Mouse (Mus musculus) lung, embryonic 16.5 days (tissue): ENCODE results near the gene L2hgdh. TPM values are rescaled to one million over a fixed set of nuclear protein-coding genes. Genes with fewer than 3 reads are reported as not detected.

Source experiments
- ATAC-seq: fragments of 200-750 bp; cut with Nextera tagmentation; 2 replicates; pipeline ENCODE4 v1.8.0; 2017; ENCODE audit warnings: low read depth, mild to moderate bottlenecking, moderate library complexity
- H3K27ac ChIP-seq: fragments of 300-500 bp; sonication (generic); 2 replicates; pipeline ENCODE4 v1.5.1; 2014; ENCODE audit warnings: mild to moderate bottlenecking, control low read depth, low read length
- H3K27me3 ChIP-seq: fragments of 300-500 bp; sonication (generic); 2 replicates; pipeline ENCODE4 v1.6.1; 2014; ENCODE audit warnings: low read depth, low read length, mixed read lengths; ENCODE audit not compliant: control insufficient read depth, insufficient read depth
- H3K36me3 ChIP-seq: fragments of 300-500 bp; sonication (generic); 2 replicates; pipeline ENCODE4 v1.6.1; 2014; ENCODE audit warnings: low read length; ENCODE audit not compliant: control insufficient read depth, insufficient read depth
- H3K4me1 ChIP-seq: fragments of 300-500 bp; sonication (generic); replicated peaks from 2 replicates; pipeline ENCODE4 v1.6.1; 2014; ENCODE audit warnings: low read length, mixed read lengths; ENCODE audit not compliant: control insufficient read depth, insufficient read depth
- H3K4me2 ChIP-seq: fragments of 300-500 bp; sonication (generic); 2 replicates; pipeline ENCODE4 v1.6.1; 2014; ENCODE audit warnings: low read depth, low read length, control low read depth
- H3K4me3 ChIP-seq: fragments of 300-500 bp; sonication (generic); 2 replicates; pipeline ENCODE4 v1.5.1; 2014; ENCODE audit warnings: mild to moderate bottlenecking, low read length, control low read depth
- H3K9ac ChIP-seq: fragments of 300-500 bp; sonication (generic); 2 replicates; pipeline ENCODE4 v1.6.1; 2014; ENCODE audit warnings: low read length, control low read depth
- H3K9me3 ChIP-seq: fragments of 300-500 bp; sonication (generic); 2 replicates; pipeline ENCODE4 v1.6.1; 2016; ENCODE audit warnings: low read length; ENCODE audit not compliant: control insufficient read depth
- WGBS: fragments of 180-500 bp; shearing (Covaris S2); extraction: QIAGEN DNeasy Blood & Tissue Kit; methylation state at CpG from one replicate; pipeline ENCODE4 v1.1.7; 2014; 5-methylcytosine and 5-hydroxymethylcytosine counted together
- polyA plus RNA-seq: library from polyadenylated mRNA; unstranded; fragments of >200 nt; fragmentation: Nextera tagmentation; extraction: Ambion mirVana; gene quantifications from 2 replicates; pipeline ENCODE4 v1.2.1, GENCODE M21; 2015

The L2hgdh gene
- polyA plus RNA-seq, 1 experiment from 2014 or later = 14.3 TPM

DNA sequence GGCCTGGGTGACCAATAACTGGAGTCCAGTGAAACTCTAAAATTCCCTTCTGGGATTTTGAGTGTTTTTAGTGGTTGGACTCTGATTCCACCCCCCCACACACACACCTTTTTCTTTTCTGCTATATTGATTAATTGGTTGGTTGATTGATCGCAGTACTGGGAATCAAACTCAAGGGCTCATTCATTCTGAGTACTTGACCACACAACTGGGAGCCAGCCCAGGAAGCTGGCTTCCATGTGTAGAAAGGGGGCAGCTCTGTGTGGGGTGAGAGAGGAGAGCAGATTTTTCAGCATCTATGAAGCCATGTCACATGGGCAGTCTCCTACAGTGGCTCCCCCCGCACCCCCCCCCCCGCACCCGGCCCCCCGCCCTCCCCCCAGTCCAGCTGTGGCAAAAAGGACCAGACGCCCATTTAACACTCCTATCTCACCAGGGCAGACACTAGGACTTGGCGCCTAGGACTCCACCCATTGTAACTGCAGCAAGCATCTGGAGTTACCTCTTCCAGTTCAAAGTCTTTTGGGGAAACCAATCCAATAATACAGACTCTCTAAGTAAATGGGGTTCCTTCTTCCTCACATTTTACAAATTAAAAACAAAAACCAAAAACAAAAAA, 34.7 kb upstream of the L2hgdh start:
- ATAC-seq = no peak

DNA sequence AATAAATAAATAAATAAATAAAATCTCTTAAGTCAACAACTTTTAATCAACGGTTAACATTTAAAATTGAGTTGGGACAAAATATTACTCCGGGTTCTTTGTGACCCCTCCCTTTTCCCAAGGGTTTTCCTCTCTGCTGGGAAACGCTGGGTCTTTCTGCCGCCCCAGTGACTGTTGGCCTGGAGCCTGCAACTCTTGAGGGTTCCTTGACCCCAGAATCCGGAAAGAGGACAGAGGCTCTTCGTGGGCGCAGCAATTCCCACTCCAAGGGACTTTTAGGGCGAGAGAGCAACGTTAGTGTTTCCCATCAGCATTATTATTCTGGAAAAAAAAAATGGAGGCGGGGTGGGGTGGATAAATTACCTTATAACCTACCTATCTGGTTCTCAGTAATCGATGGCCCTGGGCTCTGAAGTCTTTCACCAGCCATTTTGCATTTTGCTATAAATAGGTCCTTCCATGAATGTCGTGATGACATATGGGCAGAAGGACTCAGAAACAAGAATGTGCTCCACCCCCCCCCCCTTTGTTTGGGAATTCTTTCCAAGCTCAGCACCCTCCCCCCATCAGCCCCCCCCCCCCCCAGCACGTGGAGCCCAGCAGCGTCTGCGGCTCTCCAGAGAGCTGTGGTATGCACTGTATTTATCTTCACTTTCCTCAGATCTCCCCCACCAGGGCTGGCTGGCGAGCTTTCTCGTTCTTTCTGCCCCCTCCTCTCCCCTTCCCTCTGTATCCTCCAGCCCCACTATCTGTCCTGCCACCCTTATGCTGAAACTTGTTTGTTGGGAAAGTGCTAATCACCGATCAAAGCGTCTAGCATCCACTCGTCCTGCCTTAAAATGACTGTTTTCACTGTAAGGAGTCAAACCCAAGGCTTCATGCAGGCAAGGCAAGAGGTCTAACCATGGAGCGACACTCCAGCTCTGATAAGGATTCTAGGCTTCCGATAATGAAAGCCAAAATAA, 33.8 kb upstream of the L2hgdh start:
- H3K9me3 ChIP-seq = no peaks in the 10 kb centered on the region
- peak overlapping the region; percentile 44 for H3K4me3 ChIP-seq
- peaks cover 35% of the 10 kb centered on the region for H3K4me1 ChIP-seq
- peak overlapping the region; percentile 88 for H3K4me2 ChIP-seq
- peak; percentile 81 for ATAC-seq
- H3K9ac ChIP-seq = peak overlapping the region; percentile 60
- WGBS = under 1% methylated on average over 21 of the region's 22 CpGs
- H3K27ac ChIP-seq = peak overlapping the region; percentile 97
- no peaks in the 10 kb centered on the region for H3K27me3 ChIP-seq
- no peaks in the 10 kb centered on the region for H3K36me3 ChIP-seq

More for the DNA sequence above, 34.7 kb upstream of the L2hgdh start:
- Histone ChIP-seq H3K9ac (peak overlapping the region; percentile 36; the same call in 1 of the 2 replicates), H3K9me3 (no peaks in the 10 kb centered on the region), H3K4me3 (peak overlapping the region; percentile 44; the same call in 1 of the 2 replicates), H3K27ac (peak overlapping the region; percentile 97), H3K4me2 (peak overlapping the region; percentile 88), H3K4me1 (peaks cover 35% of the 10 kb centered on the region), H3K27me3 (no peaks in the 10 kb centered on the region), H3K36me3 (no peaks in the 10 kb centered on the region)
- 21% methylated on average over 7 of the region's 7 CpGs for WGBS

DNA sequence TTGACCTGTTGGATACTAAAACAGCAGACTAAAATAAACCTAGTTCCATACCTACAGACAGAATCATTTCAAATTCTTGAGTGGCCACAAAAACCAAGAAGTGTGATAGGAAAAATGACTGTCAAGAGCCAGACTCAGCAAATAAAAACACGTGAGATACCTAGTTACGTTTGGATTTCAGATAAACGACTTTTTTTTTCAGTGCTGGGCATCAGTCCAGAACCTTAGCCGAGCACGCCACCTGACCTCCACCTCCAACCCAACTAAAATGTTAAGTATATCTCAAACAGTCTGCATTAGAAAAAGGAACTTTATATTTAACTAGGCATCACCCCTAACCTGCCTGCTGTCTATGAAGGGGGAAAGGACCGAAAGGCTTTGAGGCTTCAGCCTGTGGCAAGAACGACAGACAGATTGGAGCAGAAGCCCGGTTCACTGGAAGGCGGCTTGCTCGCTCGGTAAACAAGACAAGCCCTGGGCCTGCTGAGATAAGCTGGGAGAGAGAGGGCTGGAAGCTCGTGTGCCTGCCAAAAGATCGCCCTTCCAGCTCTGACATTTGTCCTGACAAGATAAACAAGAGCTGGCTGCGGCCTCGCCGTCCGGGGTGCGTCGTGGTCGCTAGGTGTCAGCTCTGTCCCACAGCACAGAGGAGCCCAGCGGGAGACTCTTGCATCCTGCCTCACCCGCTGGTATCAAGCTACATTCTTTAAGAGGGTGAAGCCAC, 32.9 kb upstream of the L2hgdh start:
- WGBS = 2% methylated on average over 22 of the region's 22 CpGs
- H3K4me1 ChIP-seq = peaks cover 35% of the 10 kb centered on the region

DNA sequence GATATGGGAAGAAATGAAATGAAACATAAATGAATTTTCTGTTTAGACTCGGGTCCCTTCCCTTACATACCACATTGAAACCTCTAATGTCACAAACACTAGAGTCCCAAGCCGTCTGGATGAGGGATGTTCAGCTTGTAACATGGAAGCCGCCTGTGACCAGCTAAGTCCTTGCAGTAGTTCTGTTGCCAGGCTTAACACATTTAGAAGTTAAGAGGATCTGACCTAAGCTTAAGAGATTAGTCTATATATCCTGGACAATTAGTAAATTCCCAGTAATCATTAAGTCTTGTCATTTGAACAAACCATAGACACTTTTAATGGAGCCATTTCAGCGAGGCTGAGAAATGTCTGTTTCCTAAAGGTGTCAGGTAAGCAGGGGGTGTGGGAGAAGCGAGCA, 31.3 kb upstream of the L2hgdh start:
- H3K27ac ChIP-seq = no peak overlapping the region; the same call in 1 of the 2 replicates
- no peaks in the 10 kb centered on the region for H3K36me3 ChIP-seq
- H3K4me1 ChIP-seq = peaks cover 35% of the 10 kb centered on the region
- WGBS = 66% methylated on average over 5 of the region's 5 CpGs
- H3K4me3 ChIP-seq = no peak overlapping the region
- H3K9ac ChIP-seq = no peak overlapping the region
- no peak for ATAC-seq
- H3K9me3 ChIP-seq = no peaks in the 10 kb centered on the region
- H3K27me3 ChIP-seq = no peaks in the 10 kb centered on the region
- 0 out of 2 replicates have a peak overlapping the region, but pooled peaks have one; percentile 5 for H3K4me2 ChIP-seq

More for the DNA sequence above, 32.9 kb upstream of the L2hgdh start:
- Histone ChIP-seq H3K4me3 (peak overlapping the region; percentile 44), H3K4me2 (peak overlapping the region; percentile 88), H3K36me3 (no peaks in the 10 kb centered on the region), H3K27ac (peak overlapping the region; percentile 97), H3K27me3 (no peaks in the 10 kb centered on the region), H3K9me3 (no peaks in the 10 kb centered on the region), H3K9ac (peak overlapping the region; percentile 65)
- peak; percentile 92 for ATAC-seq

DNA sequence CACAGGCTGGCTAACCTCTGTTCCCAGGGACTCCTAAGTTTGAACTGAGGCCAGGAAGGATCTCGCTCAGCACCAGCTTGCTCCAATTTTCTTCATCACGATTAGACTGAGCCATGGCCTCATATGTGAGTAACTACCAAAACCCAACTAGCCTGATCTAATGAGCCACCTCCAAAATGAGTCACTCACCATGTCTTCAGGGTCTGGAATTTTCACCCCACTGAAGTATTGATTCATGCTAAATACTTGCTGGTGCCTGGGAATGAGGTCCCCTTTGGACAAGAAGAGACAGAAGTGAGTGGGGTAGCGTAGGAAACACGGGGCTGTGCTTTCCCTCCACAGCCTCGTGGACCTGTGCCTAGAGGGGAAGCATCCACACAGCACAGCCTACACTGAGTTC, 29.3 kb upstream of the L2hgdh start:
- Histone ChIP-seq H3K4me3 (no peak overlapping the region), H3K4me2 (no peak overlapping the region), H3K36me3 (no peaks in the 10 kb centered on the region), H3K9me3 (no peaks in the 10 kb centered on the region), H3K27ac (no peak overlapping the region), H3K27me3 (no peaks in the 10 kb centered on the region), H3K4me1 (peaks cover 23% of the 10 kb centered on the region), H3K9ac (no peak overlapping the region)
- no peak for ATAC-seq
- WGBS = 63% methylated on average over 5 of the region's 5 CpGs

DNA sequence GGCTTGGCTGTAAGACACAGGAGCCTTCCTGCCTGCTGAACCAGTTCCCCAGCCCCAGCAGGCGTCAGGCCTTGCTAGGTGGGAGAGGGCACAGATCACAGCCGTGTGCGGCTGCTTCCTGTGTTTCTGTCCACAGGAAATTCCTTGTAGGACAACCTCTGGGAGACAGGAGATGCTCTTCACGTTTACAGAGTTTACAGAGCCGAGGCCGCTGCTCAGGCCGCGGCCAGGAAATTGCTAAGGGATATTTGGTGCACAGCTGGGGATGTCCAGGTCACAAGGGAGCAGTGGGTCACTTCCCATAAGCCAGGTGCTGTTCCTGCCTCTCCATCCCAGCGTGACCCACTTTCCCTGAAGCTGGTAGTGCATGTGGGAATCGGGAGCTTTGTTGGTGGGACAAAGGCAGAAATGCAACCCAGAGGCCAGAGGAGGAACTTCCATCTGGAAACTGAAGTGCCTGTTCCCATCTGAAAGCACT, 27.2 kb upstream of the L2hgdh start:
- Histone ChIP-seq H3K4me3 (no peak overlapping the region), H3K36me3 (no peaks in the 10 kb centered on the region), H3K4me1 (peaks cover 7% of the 10 kb centered on the region; the same call in 1 of the 2 replicates), H3K27ac (peak overlapping the region; percentile 74; the same call in 1 of the 2 replicates), H3K9me3 (no peaks in the 10 kb centered on the region), H3K4me2 (no peak overlapping the region), H3K27me3 (no peaks in the 10 kb centered on the region), H3K9ac (no peak overlapping the region)
- WGBS = 23% methylated on average over 10 of the region's 10 CpGs
- peak; percentile 85 for ATAC-seq

DNA sequence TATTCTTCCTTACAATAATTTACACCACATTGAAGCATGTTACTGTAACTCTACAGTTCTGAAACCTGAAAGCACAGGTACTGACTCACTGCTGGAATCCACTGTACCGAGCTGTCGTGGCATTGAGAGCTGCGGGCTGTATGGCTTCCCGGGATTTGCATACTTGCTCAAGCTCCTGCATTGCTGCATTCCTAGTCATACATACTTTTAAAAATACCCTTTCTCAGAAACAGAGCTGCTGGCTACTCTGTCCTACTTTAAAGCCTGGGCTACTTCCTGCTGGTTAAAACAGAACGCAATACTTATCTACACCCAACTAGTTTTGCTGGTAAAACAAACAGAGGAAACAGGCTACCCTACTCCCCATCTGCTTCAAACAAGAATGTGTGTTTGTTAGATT, 19.5 kb upstream of the L2hgdh start:
- Histone ChIP-seq H3K9ac (no peak overlapping the region), H3K4me1 (0 out of 2 replicates have a peak, but pooled peaks cover 3% of the 10 kb centered on the region), H3K27ac (peak overlapping the region; percentile 39; the same call in 1 of the 2 replicates), H3K36me3 (no peaks in the 10 kb centered on the region), H3K4me3 (no peak overlapping the region), H3K4me2 (no peak overlapping the region), H3K9me3 (no peaks in the 10 kb centered on the region), H3K27me3 (no peaks in the 10 kb centered on the region)
- no peak for ATAC-seq
- WGBS = 58% methylated on average over 5 of the region's 5 CpGs

DNA sequence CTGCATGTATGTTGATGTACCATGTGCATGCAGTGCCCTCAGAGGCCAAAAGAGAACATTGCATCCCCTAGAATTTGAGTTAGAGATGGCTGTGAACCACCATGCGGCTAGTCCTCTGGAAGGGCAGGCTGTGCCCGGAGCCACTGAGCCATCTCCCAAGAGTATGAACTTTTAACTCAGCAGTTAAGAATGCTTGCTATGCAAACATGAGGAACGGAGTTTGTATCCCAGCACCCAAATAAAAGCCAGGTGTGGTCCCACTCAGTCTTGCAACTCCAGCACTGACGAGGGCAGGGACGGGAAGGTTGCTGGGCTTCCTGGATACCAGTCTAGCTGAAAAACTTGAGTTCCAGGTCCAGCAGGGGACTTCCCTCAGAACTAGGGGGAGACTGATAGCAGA, 17.3 kb upstream of the L2hgdh start:
- no peak for ATAC-seq
- no peak overlapping the region for H3K4me3 ChIP-seq
- no peaks in the 10 kb centered on the region for H3K27me3 ChIP-seq
- no peak overlapping the region for H3K4me2 ChIP-seq
- no peak overlapping the region for H3K27ac ChIP-seq
- 0 out of 2 replicates have a peak, but pooled peaks cover 3% of the 10 kb centered on the region for H3K4me1 ChIP-seq
- 62% methylated on average over 5 of the region's 5 CpGs for WGBS
- no peak overlapping the region for H3K9ac ChIP-seq
- no peaks in the 10 kb centered on the region for H3K36me3 ChIP-seq
- H3K9me3 ChIP-seq = no peaks in the 10 kb centered on the region
